Mouse (Mus musculus) forebrain, embryonic 11.5 days (tissue): Measurements from ENCODE around the gene Bmp5. TPM values are rescaled to one million over a fixed set of nuclear protein-coding genes. Genes with fewer than 3 reads are reported as not detected.

Experiments
- ATAC-seq: fragments of 200-750 bp; cut with Nextera tagmentation; replicated peaks from 2 replicates; pipeline ENCODE4 v1.8.0; 2017; ENCODE audit warnings: moderate TSS enrichment; ENCODE audit not compliant: low FRiP score
- DNase-seq: peaks from one replicate; pipeline ENCODE4 v3.0.0-alpha.2; 2017; ENCODE audit warnings: low spot score
- H3K27ac ChIP-seq: fragments of 300-500 bp; sonication (generic); 2 replicates; pipeline ENCODE4 v1.5.1; 2014; ENCODE audit warnings: low read depth, low read length
- H3K27me3 ChIP-seq: fragments of 300-500 bp; sonication (generic); 2 replicates; pipeline ENCODE4 v1.6.1; 2014; ENCODE audit warnings: mild to moderate bottlenecking, low read length, mixed read lengths; ENCODE audit not compliant: control insufficient read depth, insufficient read depth
- H3K36me3 ChIP-seq: fragments of 300-500 bp; sonication (generic); 2 replicates; pipeline ENCODE4 v1.6.1; 2014; ENCODE audit warnings: mild to moderate bottlenecking, low read length, moderate library complexity, mixed read lengths; ENCODE audit not compliant: control insufficient read depth, insufficient read depth
- H3K4me1 ChIP-seq: fragments of 300-500 bp; sonication (generic); replicated peaks from 2 replicates; pipeline ENCODE4 v1.6.1; 2014; ENCODE audit warnings: low read length, mixed read lengths; ENCODE audit not compliant: control insufficient read depth, insufficient read depth
- H3K4me2 ChIP-seq: fragments of 300-500 bp; sonication (generic); 2 replicates; pipeline ENCODE4 v1.6.1; 2014; ENCODE audit warnings: low read depth, mild to moderate bottlenecking, low read length, moderate library complexity, mixed read lengths; ENCODE audit not compliant: severe bottlenecking
- H3K4me3 ChIP-seq: fragments of 300-500 bp; sonication (generic); 2 replicates; pipeline ENCODE4 v1.5.1; 2014; ENCODE audit warnings: low read depth, low read length
- H3K9ac ChIP-seq: fragments of 300-500 bp; sonication (generic); 2 replicates; pipeline ENCODE4 v1.6.1; 2014; ENCODE audit warnings: low read length
- H3K9me3 ChIP-seq: fragments of 300-500 bp; sonication (generic); 2 replicates; pipeline ENCODE4 v1.6.1; 2016; ENCODE audit warnings: low read length, mixed read lengths; ENCODE audit not compliant: control insufficient read depth
- WGBS: fragments of 180-500 bp; shearing (Covaris S2); extraction: QIAGEN DNeasy Blood & Tissue Kit; methylation state at CpG from one replicate; pipeline ENCODE4 v1.1.7; 2014; 5-methylcytosine and 5-hydroxymethylcytosine counted together
- polyA plus RNA-seq: library from polyadenylated mRNA; unstranded; fragments of >200 nt; fragmentation: Nextera tagmentation; extraction: Ambion mirVana; gene quantifications from 2 replicates; pipeline ENCODE4 v1.2.1, GENCODE M21; 2014

Bmp5 gene
- polyA plus RNA-seq, 1 experiment from 2014 or later = 3.9 TPM

- no peak for ATAC-seq
- no peaks in the 10 kb centered on the region for H3K9me3 ChIP-seq
- H3K4me2 ChIP-seq = no peak overlapping the region
- no peaks in the 10 kb centered on the region for H3K4me1 ChIP-seq
- H3K4me3 ChIP-seq = no peak overlapping the region
- no peaks in the 10 kb centered on the region for H3K36me3 ChIP-seq
- no peak overlapping the region for H3K9ac ChIP-seq
- 79% methylated on average over 5 of the region's 5 CpGs for WGBS
- no peak for DNase-seq
- H3K27ac ChIP-seq = no peak overlapping the region
- no peaks in the 10 kb centered on the region for H3K27me3 ChIP-seq
Measured at GRCm38 (mm10) chr9:75850670-75851228, 75.6 kb downstream of the Bmp5 start.

DNA sequence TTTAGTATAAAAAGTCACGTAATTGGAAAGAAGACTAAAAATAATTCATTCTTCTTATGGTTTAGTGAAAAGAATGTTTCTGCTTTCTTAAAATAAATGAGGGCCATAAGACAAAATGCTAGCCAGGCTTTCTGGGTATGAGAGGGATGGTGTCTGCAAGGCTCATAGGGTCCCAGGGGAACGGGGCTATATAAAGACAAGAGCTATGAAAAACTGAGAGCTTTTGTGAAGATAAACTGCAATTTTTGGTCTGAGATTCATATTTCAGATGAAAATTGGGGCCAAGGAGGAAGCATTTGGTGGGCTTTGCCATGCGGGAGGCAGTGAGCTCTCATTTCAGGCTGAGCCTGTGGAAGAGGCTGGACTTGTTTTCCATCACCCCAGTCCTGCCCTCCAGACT lies 83.0 kb downstream of the Bmp5 start:
- no peak overlapping the region for H3K9ac ChIP-seq
- H3K4me2 ChIP-seq = no peak overlapping the region
- WGBS = 87% methylated on average over 3 of the region's 3 CpGs
- no peaks in the 10 kb centered on the region for H3K36me3 ChIP-seq
- no peaks in the 10 kb centered on the region for H3K27me3 ChIP-seq
- no peaks in the 10 kb centered on the region for H3K9me3 ChIP-seq
- ATAC-seq = no peak
- H3K4me3 ChIP-seq = no peak overlapping the region
- DNase-seq = no peak
- no peak overlapping the region for H3K27ac ChIP-seq
- no peaks in the 10 kb centered on the region for H3K4me1 ChIP-seq

- no peak for ATAC-seq
- 72% methylated on average over 2 of the region's 2 CpGs for WGBS
Measured at GRCm38 (mm10) chr9:75858939-75859338, 83.8 kb downstream of the Bmp5 start.

GRCm38 (mm10) chr9:75870332-75871177 lies 95.4 kb downstream of the Bmp5 start:
- no peak overlapping the region for H3K27ac ChIP-seq
- no peak overlapping the region for H3K4me3 ChIP-seq
- H3K9me3 ChIP-seq = no peaks in the 10 kb centered on the region
- DNase-seq = no peak
- no peaks in the 10 kb centered on the region for H3K36me3 ChIP-seq
- no peak for ATAC-seq
- no peak overlapping the region for H3K9ac ChIP-seq
- H3K4me2 ChIP-seq = no peak overlapping the region
- H3K27me3 ChIP-seq = no peaks in the 10 kb centered on the region
- WGBS = 76% methylated on average over 7 of the region's 7 CpGs
- H3K4me1 ChIP-seq = no peaks in the 10 kb centered on the region

More at GRCm38 (mm10) chr9:75858939-75859338, 83.8 kb downstream of the Bmp5 start:
- H3K27ac ChIP-seq = no peak overlapping the region
- H3K4me3 ChIP-seq = no peak overlapping the region
- H3K36me3 ChIP-seq = no peaks in the 10 kb centered on the region
- no peaks in the 10 kb centered on the region for H3K27me3 ChIP-seq
- H3K9ac ChIP-seq = no peak overlapping the region
- H3K4me1 ChIP-seq = no peaks in the 10 kb centered on the region
- no peaks in the 10 kb centered on the region for H3K9me3 ChIP-seq
- H3K4me2 ChIP-seq = no peak overlapping the region
- no peak for DNase-seq

- H3K27me3 ChIP-seq = no peaks in the 10 kb centered on the region
- WGBS = 72% methylated on average over 2 of the region's 2 CpGs
- DNase-seq (no peak), ATAC-seq (no peak)
- H3K4me1 ChIP-seq = no peaks in the 10 kb centered on the region
- no peaks in the 10 kb centered on the region for H3K9me3 ChIP-seq
- no peak overlapping the region for H3K4me3 ChIP-seq
- H3K27ac ChIP-seq = no peak overlapping the region
- H3K36me3 ChIP-seq = no peaks in the 10 kb centered on the region
- H3K4me2 ChIP-seq = no peak overlapping the region
- H3K9ac ChIP-seq = no peak overlapping the region
Measured at GRCm38 (mm10) chr9:75876333-75876732, 101.2 kb downstream of the Bmp5 start.

DNA sequence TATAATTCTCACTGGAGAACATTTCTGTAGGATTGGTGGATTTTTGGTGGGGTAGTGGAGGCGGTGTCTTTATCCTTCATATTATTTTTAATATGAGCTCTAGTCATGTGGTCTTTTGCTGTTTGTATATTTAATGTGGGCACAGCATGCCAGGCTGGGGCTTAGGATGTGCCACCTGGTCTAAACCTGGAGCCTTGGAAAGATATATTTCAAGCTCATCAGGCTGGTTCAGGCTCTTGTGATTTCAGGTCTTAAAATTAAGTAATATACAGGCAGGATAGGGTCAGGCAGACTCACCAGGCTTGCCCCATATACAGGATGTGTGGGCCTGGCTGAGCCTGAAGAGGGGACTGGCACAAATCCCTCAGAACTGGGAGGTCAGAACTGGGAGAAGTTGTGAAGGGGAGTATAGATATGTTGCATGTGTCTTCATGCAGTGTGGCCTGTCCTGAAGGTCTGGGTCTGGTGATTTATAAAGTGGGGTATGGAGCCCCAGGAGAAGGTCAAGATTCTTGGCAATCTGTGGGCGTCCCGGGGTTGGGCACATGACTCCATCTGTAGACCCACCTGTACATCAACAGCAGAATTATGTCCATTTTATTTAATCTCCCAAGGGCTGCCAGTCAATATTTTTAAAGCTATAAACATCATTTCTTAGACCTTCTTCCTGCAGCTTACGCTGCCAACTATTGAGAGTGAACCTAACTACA lies 108.5 kb downstream of the Bmp5 start:
- H3K9me3 ChIP-seq = no peaks in the 10 kb centered on the region
- ATAC-seq = no peak
- DNase-seq = no peak
- H3K27me3 ChIP-seq = no peaks in the 10 kb centered on the region
- H3K27ac ChIP-seq = no peak overlapping the region
- H3K4me1 ChIP-seq = no peaks in the 10 kb centered on the region
- H3K4me3 ChIP-seq = no peak overlapping the region
- no peaks in the 10 kb centered on the region for H3K36me3 ChIP-seq
- H3K9ac ChIP-seq = no peak overlapping the region
- 96% methylated on average over 4 of the region's 4 CpGs for WGBS
- no peak overlapping the region for H3K4me2 ChIP-seq

DNA sequence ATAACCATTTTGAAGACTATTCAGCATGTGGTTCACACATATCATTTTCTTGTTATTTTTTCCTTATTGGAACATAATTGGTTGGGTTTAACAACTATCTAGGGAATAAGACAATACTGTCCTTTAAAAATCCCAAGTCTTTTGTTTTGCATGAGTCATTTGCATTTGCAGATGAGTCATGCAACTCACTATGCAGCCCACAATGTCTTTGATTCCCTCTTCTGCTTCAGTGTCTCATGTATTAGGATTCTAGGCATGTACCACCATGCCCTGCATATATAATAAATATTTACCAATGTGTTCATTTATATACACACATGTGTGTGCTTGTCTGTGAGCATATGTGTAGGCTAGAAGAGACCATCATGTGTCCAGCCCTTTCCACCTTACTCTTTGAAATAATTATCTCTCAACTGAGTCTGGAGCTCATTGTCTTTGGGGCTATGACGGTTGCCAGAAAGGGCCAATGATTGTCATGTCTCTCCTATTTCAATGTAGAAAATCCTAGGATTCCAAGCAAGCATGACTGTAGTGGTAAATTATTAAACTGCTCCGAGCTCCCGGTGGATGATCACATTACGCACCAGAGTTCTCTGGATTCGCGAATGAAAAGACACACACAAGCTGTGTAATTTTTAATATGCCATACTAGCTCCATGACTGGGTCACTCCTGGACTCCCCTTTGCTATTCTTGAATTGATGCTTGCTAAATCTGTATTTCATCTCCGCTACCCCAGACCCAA lies 111.8 kb downstream of the Bmp5 start:
- H3K9me3 ChIP-seq = no peaks in the 10 kb centered on the region
- WGBS = 90% methylated on average over 7 of the region's 7 CpGs
- no peak overlapping the region for H3K4me3 ChIP-seq
- H3K27me3 ChIP-seq = no peaks in the 10 kb centered on the region
- H3K36me3 ChIP-seq = no peaks in the 10 kb centered on the region
- H3K9ac ChIP-seq = no peak overlapping the region
- ATAC-seq (no peak), DNase-seq (no peak)
- H3K27ac ChIP-seq = no peak overlapping the region
- no peak overlapping the region for H3K4me2 ChIP-seq
- H3K4me1 ChIP-seq = no peaks in the 10 kb centered on the region

DNA sequence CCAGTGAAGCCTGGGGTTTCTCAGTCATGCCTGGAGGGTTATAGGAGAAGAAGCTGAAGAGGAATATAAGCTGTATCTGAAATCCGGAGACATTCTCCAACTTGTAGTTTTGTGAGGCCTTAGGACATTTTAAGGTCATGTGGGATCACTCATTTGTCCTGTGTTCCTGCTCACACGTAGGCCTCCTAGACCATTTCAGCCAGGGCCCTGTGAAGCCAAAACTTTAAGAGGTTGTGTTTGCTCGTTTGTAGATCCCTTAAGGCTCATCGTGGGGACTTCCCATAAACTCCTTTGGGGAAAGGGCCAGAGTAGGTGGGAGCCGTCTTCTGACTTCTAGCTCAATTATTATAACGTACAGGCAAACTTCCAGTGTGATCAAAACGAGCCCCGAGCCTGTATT lies 121.8 kb downstream of the Bmp5 start:
- WGBS = 82% methylated on average over 8 of the region's 8 CpGs
- H3K4me1 ChIP-seq = 0 out of 2 replicates have a peak, but pooled peaks cover 2% of the 10 kb centered on the region
- no peak for ATAC-seq

More for the DNA sequence above, 121.8 kb downstream of the Bmp5 start:
- Histone ChIP-seq H3K9ac (no peak overlapping the region), H3K9me3 (no peaks in the 10 kb centered on the region), H3K4me2 (no peak overlapping the region), H3K4me3 (no peak overlapping the region), H3K27me3 (no peaks in the 10 kb centered on the region), H3K36me3 (no peaks in the 10 kb centered on the region), H3K27ac (no peak overlapping the region)
- DNase-seq = no peak
